In the genomic region with DNA sequence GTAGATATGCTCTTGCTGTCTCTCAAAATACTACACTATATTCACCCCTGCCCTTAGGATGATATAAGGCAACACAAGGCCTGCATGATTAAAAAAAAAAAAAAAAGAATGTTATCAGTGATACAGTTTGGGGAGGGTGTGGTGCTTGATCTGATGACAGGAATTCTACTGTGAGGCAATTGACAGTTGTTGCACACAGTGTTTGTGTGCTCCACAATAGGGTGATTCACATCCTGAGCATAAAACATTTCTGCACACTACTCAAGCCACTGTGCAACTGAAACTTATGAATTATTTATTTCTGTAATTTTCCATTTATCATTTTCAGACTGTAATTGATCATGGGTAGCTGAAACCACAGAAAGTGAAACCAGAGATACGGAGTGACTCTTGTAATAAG, we compare ENCODE assay signal across 30 mouse cellular contexts.
A peak's percentile ranks its signal among the peaks of the same experiment; 100 is the strongest.
DNase-seq lines count a peak whose midpoint lies in the region; ATAC-seq and TF ChIP-seq lines count a peak whose summit lies in the region.
"Had no signal": no experiment of that assay in that cellular context is flagged by ENCODE, and none has a peak within 500 bp of the region (broad histone marks: within the 10 kb centered on the region; RNA-seq: fewer than 3 reads in every experiment).

No protein-coding gene starts in this region.

- H3K4me2 ChIP-seq in hindbrain, embryonic 11.5 days (replicated peaks; ENCODE audit: low read depth, low read length), result no peak overlapping the region
- H3K4me2 ChIP-seq in hindbrain, embryonic 13.5 days, result no peak overlapping the region
- no peak overlapping the region for H3K4me2 ChIP-seq in neural tube, embryonic 13.5 days
- H3K4me2 ChIP-seq in neural tube, embryonic 15.5 days, result no peak overlapping the region
- peak overlapping the region; percentile 35 for H3K4me2 ChIP-seq in myocyte (ENCODE audit: low read depth)
- H3K4me2 ChIP-seq: embryonic facial prominence, embryonic 13.5 days; forebrain, embryonic 12.5 days; forebrain, embryonic 15.5 days; heart, embryonic 12.5 days; heart, embryonic 15.5 days; hindbrain, embryonic 15.5 days had no signal

- no peaks in the 10 kb centered on the region for H3K79me2 ChIP-seq in myocyte (ENCODE audit: control insufficient read depth, insufficient read depth)

- H3K27ac ChIP-seq in hindbrain, embryonic 11.5 days (ENCODE audit: low read depth, low read length), result no peak overlapping the region
- H3K27ac ChIP-seq in hindbrain, embryonic 13.5 days, result no peak overlapping the region
- H3K27ac ChIP-seq in neural tube, embryonic 13.5 days (replicated peaks), result no peak overlapping the region; the same call in 1 of the 2 replicates
- H3K27ac ChIP-seq in neural tube, embryonic 15.5 days (replicated peaks), result no peak overlapping the region
- H3K27ac ChIP-seq: embryonic facial prominence, embryonic 10.5 days; embryonic facial prominence, embryonic 13.5 days; forebrain, embryonic 12.5 days; forebrain, embryonic 15.5 days; heart, embryonic 15.5 days; hindbrain, embryonic 10.5 days; hindbrain, embryonic 15.5 days had no signal

- no peaks in the 10 kb centered on the region for H3K4me1 ChIP-seq in hindbrain, embryonic 11.5 days (replicated peaks; ENCODE audit: control insufficient read depth, insufficient read depth, low read length)
- H3K4me1 ChIP-seq in hindbrain, embryonic 13.5 days (replicated peaks), result no peaks in the 10 kb centered on the region
- H3K4me1 ChIP-seq in neural tube, embryonic 13.5 days (replicated peaks), result no peaks in the 10 kb centered on the region
- no peaks in the 10 kb centered on the region for H3K4me1 ChIP-seq in neural tube, embryonic 15.5 days
- no peaks in the 10 kb centered on the region for H3K4me1 ChIP-seq in lung, adult 2 months (ENCODE audit: control insufficient read depth, insufficient read depth, low read length)
- H3K4me1 ChIP-seq: embryonic facial prominence, embryonic 10.5 days; embryonic facial prominence, embryonic 13.5 days; forebrain, embryonic 12.5 days; forebrain, embryonic 15.5 days; heart, embryonic 15.5 days; hindbrain, embryonic 10.5 days; hindbrain, embryonic 15.5 days had no signal

- DNase-seq in hindbrain, embryonic 11.5 days (ENCODE audit: low spot score), result no peak
- peak; percentile 9 for DNase-seq in A20 (ENCODE audit: low read depth, low spot score)
- DNase-seq in left cerebral cortex, postnatal 4 days, result no peak
- DNase-seq in lung, adult 2 months, result no peak
- DNase-seq: adrenal gland, adult 2 months; adrenal gland, postnatal 25 days; cerebellum, adult 11-12 months; cerebellum, adult 8-10 months; cerebellum, postnatal 10 days; cerebellum, postnatal 36 days; embryo, embryonic 11 days; gastrocnemius, postnatal 25 days; heart, adult 18-20 months; heart, postnatal 10 days; heart, postnatal 36 days had no signal

- H3K9me3 ChIP-seq in hindbrain, embryonic 11.5 days (ENCODE audit: control insufficient read depth, low read length), result no peaks in the 10 kb centered on the region
- no peaks in the 10 kb centered on the region for H3K9me3 ChIP-seq in hindbrain, embryonic 13.5 days
- no peaks in the 10 kb centered on the region for H3K9me3 ChIP-seq in neural tube, embryonic 13.5 days
- no peaks in the 10 kb centered on the region for H3K9me3 ChIP-seq in neural tube, embryonic 15.5 days (replicated peaks)
- H3K9me3 ChIP-seq: embryonic facial prominence, embryonic 10.5 days; embryonic facial prominence, embryonic 13.5 days; forebrain, embryonic 12.5 days; forebrain, embryonic 15.5 days; heart, embryonic 12.5 days; heart, embryonic 15.5 days; hindbrain, embryonic 10.5 days; hindbrain, embryonic 15.5 days had no signal

- intact Hi-C loops in left cerebral cortex, postnatal 4 days (cut with DNase I), result no loop called here

- no peak overlapping the region for H3ac ChIP-seq in myocyte (ENCODE audit: control insufficient read depth, insufficient read length)

- no peak for TF ChIP-seq CTCF in lung, adult 2 months (IDR thresholded peaks at IDR 0.05; ENCODE audit: insufficient read depth, low read length)

- H3K9ac ChIP-seq in hindbrain, embryonic 11.5 days (ENCODE audit: low read depth, low read length), result no peak overlapping the region
- H3K9ac ChIP-seq in hindbrain, embryonic 13.5 days, result no peak overlapping the region
- H3K9ac ChIP-seq in neural tube, embryonic 13.5 days, result no peak overlapping the region
- H3K9ac ChIP-seq in neural tube, embryonic 15.5 days (replicated peaks), result no peak overlapping the region
- H3K9ac ChIP-seq: embryonic facial prominence, embryonic 13.5 days; forebrain, embryonic 12.5 days; forebrain, embryonic 15.5 days; heart, embryonic 12.5 days; heart, embryonic 15.5 days; hindbrain, embryonic 15.5 days had no signal

- peak; percentile 61 for ATAC-seq in hindbrain, embryonic 11.5 days (ENCODE audit: low FRiP score)
- no peak for ATAC-seq in hindbrain, embryonic 13.5 days (ENCODE audit: low FRiP score)
- ATAC-seq in neural tube, embryonic 13.5 days (ENCODE audit: low read depth), result peak; percentile 23; the same call in 1 of the 2 replicates
- ATAC-seq in neural tube, embryonic 15.5 days (ENCODE audit: low FRiP score), result no peak
- ATAC-seq: forebrain, embryonic 15.5 days had no signal

- no peak for TF ChIP-seq POLR2A in myocyte (IDR thresholded peaks at IDR 0.05; ENCODE audit: insufficient read length, low read depth)
- no peak for TF ChIP-seq POLR2A in lung, adult 2 months (IDR thresholded peaks at IDR 0.05; ENCODE audit: borderline replicate concordance, extremely low read depth, low read depth, low read length)

- H3K4me3 ChIP-seq in hindbrain, embryonic 11.5 days (ENCODE audit: low read depth, low read length), result no peak overlapping the region
- H3K4me3 ChIP-seq in hindbrain, embryonic 13.5 days, result no peak overlapping the region
- no peak overlapping the region for H3K4me3 ChIP-seq in neural tube, embryonic 13.5 days
- H3K4me3 ChIP-seq in neural tube, embryonic 15.5 days (replicated peaks), result no peak overlapping the region
- H3K4me3 ChIP-seq in myocyte, result no peak overlapping the region
- no peak overlapping the region for H3K4me3 ChIP-seq in lung, adult 2 months (replicated peaks; ENCODE audit: extremely low read depth, low read depth, low read length)
- H3K4me3 ChIP-seq: embryonic facial prominence, embryonic 10.5 days; embryonic facial prominence, embryonic 13.5 days; erythroblast, embryonic 14.5 days; forebrain, embryonic 12.5 days; forebrain, embryonic 15.5 days; heart, embryonic 12.5 days; heart, embryonic 15.5 days; hindbrain, embryonic 10.5 days; hindbrain, embryonic 15.5 days had no signal

- H3K36me3 ChIP-seq in hindbrain, embryonic 11.5 days (ENCODE audit: control insufficient read depth, insufficient read depth, low read length), result no peaks in the 10 kb centered on the region
- H3K36me3 ChIP-seq in hindbrain, embryonic 13.5 days, result no peaks in the 10 kb centered on the region
- no peaks in the 10 kb centered on the region for H3K36me3 ChIP-seq in neural tube, embryonic 13.5 days
- H3K36me3 ChIP-seq in neural tube, embryonic 15.5 days, result no peaks in the 10 kb centered on the region
- H3K36me3 ChIP-seq in myocyte (ENCODE audit: control insufficient read depth, insufficient read depth), result no peaks in the 10 kb centered on the region
- H3K36me3 ChIP-seq: embryonic facial prominence, embryonic 10.5 days; embryonic facial prominence, embryonic 13.5 days; forebrain, embryonic 12.5 days; forebrain, embryonic 15.5 days; G1E; heart, embryonic 12.5 days; heart, embryonic 15.5 days; hindbrain, embryonic 10.5 days; hindbrain, embryonic 15.5 days had no signal

- WGBS in hindbrain, embryonic 11.5 days, result 79% methylated on average over 1 of the region's 1 CpGs
- 47% methylated on average over 1 of the region's 1 CpGs for WGBS in hindbrain, embryonic 13.5 days
- WGBS in neural tube, embryonic 13.5 days, result 54% methylated on average over 1 of the region's 1 CpGs
- WGBS in neural tube, embryonic 15.5 days, result 59% methylated on average over 1 of the region's 1 CpGs
- 79% methylated on average over 1 of the region's 1 CpGs for WGBS in lung, adult 2 months

- no peaks in the 10 kb centered on the region for H3K27me3 ChIP-seq in hindbrain, embryonic 11.5 days (ENCODE audit: control insufficient read depth, insufficient read depth, low read length)
- no peaks in the 10 kb centered on the region for H3K27me3 ChIP-seq in hindbrain, embryonic 13.5 days
- H3K27me3 ChIP-seq in neural tube, embryonic 13.5 days, result no peaks in the 10 kb centered on the region
- H3K27me3 ChIP-seq in neural tube, embryonic 15.5 days (replicated peaks), result no peaks in the 10 kb centered on the region
- no peaks in the 10 kb centered on the region for H3K27me3 ChIP-seq in myocyte (ENCODE audit: control insufficient read depth, insufficient read depth, insufficient read length)
- H3K27me3 ChIP-seq: CH12.LX; embryonic facial prominence, embryonic 13.5 days; forebrain, embryonic 12.5 days; forebrain, embryonic 15.5 days; heart, embryonic 12.5 days; heart, embryonic 15.5 days; hindbrain, embryonic 15.5 days had no signal

TF ChIP-seq in myocyte, 11 proteins besides CTCF, POLR2A, EP300 and RAD21:
- TF ChIP-seq REST (IDR thresholded peaks at IDR 0.05; ENCODE audit: insufficient read depth, insufficient read length) (no peak), POLR2AphosphoS2 (IDR thresholded peaks at IDR 0.05; ENCODE audit: insufficient read length, low read depth) (no peak), MYOG (IDR thresholded peaks at IDR 0.05; ENCODE audit: control insufficient read depth in 1 of 3, insufficient read depth in 1 of 3, insufficient read length in 2 of 3, low read depth in 2 of 3) (no peak), SRF (IDR thresholded peaks at IDR 0.05; ENCODE audit: control insufficient read depth, insufficient read length, low read depth) (no peak), CEBPB (IDR thresholded peaks at IDR 0.05; ENCODE audit: insufficient read depth, poor library complexity, severe bottlenecking) (0 out of 2 replicates have a peak, but pooled peaks have one; percentile 51)

Comparison
In these comparisons a context has a peak if more than half of its experiments do, and no peak if none do; other contexts are left out.
1. ATAC-seq: peak in hindbrain, embryonic 11.5 days (single experiment) and neural tube, embryonic 13.5 days (single experiment); none in hindbrain, embryonic 13.5 days (single experiment) and neural tube, embryonic 15.5 days (single experiment).